Mouse (Mus musculus): ENCODE results near the gene Sema4g. TPM values are rescaled to one million over a fixed set of nuclear protein-coding genes. Genes with fewer than 3 reads are reported as not detected.
"Not testable (repeated sequence)": the region's sequence is repeated elsewhere in the genome, so short reads cannot be mapped to it uniquely, and the experiment has no call there.

The Sema4g gene
- total RNA-seq, 2 experiments from 2014 or later, result 23.2 to 23.5 TPM

DNA sequence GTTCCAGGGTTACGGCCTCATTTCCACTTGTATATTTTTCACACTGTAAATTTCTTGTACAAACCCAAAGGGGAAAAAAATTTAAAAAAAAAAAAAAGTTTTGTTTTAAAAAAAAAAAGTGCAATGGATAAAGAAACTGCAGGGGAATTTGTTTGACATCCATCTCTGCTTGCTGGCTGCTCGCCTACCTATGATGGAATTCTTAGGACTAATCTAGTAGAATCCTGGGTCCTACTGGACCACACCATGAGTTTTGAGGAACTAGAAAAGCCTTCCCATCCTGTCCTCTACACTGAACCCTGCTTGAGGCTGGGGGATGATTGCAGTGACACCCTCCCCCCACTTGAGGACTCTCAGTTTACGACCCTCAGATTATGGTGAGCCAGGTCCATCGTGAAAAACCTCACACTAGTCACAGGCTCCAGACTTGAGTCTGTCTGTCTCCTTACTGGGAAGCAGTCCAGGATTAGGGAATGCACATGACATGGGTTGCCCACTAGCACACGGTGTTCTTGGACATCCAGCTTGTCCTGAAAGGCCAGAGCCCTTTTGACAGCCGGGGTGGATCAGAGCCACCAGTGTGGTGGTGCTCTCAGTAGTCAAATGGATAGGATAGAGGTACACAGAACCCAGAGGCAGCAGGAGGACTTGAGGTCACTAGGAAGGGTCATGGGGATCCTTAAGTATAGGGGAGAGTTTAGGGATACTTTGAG, 38.2 kb downstream of the Sema4g start:
- no peak for DNase-seq

DNA sequence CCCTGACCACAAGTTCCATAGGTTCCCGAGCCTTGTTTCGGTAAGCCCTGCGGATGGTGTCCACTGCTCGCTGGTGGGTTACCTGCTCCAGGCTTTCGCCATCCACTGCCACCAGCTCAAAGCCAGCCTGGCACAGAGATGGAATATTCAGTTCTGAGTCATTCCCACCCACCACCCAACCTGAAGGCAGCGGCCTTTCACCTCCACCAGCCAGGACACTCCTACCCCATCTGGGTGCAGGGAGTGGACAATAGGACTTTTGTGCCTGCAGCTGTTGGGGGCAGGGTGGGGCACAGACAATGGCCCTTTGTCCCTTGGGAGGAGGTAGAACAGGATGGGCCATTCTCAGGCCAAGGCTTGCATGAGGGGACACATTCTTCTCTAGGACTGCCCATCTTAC, 38.9 kb downstream of the Sema4g start:
- no peak for DNase-seq

DNA sequence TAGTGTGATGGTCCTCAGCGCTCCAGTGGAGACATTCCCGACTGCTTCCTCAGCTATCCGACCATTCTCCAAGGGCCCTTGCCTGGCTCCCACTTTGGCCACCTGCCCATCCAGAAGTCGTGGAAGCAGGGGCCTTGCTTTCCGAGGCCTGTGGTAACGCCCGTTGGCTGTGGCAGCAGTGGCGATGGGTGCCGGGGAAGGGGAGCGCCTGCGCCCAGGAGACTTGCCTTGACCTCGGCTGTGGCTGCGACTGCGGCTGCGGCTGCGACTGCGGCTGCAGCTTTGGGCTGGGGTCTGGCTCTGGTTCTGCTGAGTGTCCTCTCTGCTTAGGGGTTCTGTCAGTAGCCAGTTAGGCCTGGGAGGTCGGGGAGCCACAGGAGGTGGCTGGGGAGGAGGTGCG, 39.8 kb downstream of the Sema4g start:
- no peak for DNase-seq

DNA sequence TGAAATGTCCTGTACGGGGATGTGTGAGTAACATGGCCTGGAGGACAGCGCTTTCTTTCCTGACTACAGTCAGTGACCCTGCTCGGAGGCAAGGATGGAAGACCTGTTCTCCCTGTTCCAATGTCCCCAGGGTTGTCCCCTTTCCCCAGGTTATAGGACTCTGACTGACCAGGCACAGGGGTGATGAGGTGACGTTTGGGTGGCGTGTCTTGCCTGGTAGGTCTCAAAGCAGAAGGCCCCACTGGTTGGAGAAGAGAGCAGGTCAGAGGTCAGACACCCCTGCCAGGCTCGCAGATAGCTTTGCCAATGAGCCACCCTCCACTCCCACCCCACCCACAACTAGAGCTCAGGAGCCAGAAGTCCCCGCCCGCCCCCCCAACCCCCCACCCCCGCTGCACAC, 40.7 kb downstream of the Sema4g start:
- DNase-seq, result no peak

DNA sequence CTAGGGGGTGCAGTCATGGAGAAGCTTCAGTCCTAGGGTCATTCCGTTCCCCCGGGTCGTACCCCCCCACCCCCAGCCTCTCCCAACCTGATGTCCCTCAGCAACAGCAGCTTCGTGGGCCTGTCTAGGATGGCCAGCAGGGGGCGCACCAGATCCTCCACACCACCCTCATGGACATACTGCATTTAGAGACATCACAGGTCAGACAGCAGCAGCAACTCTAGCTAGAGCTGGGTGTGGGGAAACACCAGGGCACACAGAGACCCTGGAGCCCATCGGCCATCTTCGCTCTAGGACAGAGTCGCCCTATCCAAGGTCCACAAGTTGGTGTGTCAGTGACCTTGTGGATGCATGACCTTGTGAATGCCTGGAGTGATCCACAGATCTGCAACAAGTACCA, 41.2 kb downstream of the Sema4g start:
- peak in 1 of 2 experiments; percentile 49 for DNase-seq

DNA sequence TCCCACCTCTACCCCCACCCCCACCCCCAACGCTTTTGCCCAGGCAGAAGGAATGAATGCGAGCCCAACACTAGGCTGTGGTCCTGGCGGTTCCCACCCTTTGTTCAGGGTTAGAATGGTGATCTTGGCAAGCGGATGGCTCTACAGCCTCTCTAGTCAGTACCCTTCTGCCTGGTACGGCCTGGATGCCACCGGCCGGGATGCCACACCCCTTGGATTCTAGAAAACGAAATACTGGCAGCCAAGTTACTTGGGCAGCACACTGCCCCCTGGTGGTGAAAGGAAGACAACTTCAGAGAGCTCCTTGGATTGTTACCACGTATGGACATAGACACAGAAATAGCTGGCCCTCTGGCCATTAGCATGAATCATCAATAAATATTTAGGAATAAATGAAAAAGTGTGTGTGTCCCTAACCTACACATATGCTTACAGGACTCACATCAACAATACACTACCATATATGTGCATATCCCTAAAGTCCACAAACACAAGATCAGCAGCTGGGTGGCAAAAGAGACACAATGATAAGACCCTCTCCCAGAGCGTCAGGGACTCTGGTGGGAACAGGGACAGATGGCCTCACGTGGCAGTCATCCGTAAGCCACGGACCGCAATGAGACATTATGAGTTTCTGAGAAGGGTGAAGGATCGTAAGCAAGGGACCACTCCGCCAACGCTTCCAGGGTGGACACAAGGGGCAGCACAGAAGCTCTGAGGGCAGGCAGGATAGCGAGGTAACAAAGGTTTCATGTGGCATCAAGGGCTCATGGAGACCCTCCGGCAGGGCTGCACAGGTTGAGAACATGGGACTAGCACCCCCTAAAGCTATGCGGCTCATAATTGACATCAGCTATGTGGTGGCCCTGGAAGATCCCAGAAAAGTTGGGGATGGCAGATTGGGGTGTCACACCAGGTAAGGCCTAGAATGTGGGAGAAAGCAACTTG, 42.1 kb downstream of the Sema4g start:
- DNase-seq, result peak; percentile 66

DNA sequence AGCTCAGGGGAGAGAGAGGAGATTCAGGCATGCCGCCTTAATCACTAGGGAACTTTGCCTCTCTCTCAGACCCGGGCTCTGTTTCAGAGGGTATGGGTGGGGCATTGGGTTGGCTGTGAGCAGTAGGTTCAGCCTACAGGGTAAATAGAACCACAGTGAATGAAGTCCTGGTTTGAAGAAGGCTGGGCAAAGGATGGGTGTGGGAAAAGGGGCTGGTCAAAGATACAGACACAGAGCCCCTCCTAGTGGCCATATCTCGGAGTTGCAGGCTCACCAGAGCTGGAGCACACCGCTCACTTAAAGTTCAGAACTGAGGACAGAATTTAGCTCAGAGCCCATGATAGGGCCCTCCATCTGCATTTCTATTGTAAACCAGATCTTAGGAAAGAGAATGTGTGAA, 42.9 kb downstream of the Sema4g start:
- peak; percentile 72 to 76 for DNase-seq

DNA sequence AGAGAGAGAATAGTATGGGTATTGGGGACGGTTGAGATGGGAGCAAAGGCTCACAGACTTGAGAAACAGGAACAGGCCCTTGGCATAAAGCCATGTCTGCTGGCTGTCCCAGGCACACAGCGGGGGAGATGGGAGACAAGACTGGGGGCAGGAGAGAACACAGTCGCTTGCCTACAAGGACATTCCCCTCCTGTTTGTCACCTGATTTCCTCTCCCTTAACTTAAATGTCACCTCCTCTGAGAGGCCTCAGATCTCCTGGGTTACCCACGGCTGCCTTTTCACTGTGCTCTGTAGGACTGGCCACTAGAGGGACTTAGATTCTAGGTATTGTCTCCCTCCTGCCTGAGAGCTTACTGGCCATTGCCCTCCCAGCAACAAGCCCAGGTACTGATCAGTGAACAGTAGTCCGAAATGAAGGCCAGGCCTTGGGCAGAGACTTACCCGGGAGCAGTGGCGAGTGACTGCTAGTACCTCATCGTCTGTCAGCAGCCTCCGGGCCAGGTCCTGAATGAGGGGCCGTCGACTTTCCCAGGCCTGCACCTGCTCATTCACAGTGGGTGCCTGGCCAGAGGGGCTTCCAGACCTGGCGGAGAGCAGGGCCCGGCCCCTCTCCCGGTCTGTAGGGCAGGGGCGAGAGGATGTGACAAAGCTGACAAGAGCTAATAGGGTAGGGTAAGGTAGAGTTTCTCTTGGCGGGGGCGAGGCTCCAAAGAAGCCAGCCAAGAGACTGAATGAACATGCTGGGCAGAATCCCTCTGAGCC, 43.9 kb downstream of the Sema4g start:
- DNase-seq, result no peak

DNA sequence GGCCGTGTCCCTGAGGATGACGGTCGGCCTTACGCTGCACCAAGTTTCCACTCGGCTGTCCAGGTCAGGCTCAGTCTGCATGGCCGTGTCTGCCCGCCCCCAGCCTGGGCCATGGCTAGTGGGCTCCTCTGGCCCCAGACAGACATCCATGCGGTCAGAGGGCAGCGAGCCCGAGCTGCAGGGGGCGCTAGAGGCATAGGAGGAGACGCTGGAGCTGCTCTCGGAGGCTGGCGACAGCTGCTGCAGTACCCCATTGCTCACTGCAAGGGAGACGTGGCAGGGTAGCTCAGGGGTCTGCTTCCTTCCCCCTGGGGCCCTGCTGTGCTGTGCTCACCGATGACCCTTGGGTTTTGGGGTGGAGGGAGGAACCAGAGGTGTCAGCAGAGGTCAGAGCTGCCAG, 48.0 kb downstream of the Sema4g start:
- DNase-seq, result no peak

DNA sequence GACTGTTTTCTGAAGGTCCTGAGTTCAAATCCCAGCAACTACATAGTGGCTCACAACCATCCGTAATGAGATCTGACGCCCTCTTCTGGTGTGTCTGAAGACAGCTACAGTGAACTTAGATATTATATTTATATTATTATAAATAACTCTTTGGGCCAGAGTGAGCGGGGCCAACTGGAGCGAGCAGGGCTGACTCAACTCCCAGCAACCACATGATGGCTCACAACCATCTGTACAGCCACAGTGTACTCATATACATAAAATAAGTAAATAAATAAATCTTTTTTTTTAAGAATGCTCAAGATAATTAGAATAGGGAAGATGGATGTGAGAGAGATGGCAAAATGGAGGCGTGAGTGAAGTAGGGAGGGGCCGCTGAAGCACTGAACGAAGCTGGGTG, 49.3 kb downstream of the Sema4g start:
- DNase-seq, result not testable (repeated sequence)

DNA sequence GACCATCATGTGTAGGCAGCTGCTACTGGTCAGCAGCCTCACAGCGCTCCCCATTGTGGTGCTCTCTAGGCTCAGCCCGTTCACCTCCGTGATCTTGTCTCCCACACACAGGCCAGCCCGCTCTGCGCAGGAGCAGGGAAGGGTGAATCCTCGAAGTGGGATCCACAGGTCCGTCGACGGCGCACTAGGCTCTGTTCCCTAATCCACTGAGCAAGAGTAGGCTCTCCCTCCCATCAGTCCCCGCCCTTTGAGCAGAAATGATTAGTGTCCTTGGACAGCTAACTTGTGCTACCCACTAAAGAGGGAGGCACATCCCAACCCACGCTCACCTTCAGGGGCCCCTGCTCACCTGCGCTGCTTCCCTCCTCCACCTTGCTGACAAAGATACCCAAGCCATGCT, 51.3 kb downstream of the Sema4g start:
- DNase-seq, result no peak

DNA sequence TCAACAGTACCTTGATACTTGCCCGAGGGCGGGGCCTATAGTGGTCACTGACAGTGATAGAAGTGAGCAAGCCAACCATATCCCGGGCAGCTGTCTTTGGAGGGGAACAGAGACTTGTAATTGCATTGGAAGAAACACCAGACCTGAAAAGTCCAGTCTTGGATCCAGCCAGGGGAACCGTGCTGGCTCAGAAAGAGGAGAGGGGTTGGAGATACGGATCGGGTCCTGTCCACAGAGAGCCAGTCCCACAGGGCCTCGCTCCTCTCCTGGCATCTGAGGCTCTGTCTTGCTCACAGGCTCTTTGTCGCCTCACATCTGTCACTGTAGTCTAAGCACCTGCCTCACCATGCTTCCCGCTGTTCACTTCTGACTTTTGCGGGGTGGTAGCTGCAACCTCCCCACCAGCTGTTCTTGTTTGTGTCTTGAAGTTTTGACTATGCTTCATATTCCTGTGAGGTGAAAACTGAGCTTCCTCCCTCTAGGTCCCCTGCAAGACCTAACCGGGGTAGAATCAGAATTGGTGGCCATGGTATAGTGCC, 55.6 kb downstream of the Sema4g start:
- no peak for DNase-seq

DNA sequence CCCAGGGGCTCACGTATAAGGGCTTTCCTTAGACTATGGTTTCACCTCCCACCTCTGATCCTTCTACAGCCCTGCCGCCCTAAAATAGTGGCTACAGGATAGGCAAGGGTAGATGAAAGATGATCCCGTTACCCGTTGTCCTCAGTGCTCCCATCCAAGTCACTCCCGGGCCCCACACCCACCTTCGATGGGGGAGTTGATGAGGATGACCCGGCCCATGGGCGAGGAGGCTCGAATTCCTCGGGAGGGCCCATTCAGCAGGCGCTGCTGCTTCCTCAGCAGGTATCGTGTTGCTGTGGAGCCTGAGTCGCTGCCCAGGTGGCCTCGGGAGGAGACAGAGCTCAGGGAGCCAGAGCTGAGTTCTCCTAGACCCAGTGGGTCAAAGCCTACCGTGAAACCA, 56.3 kb downstream of the Sema4g start:
- no peak for DNase-seq

DNA sequence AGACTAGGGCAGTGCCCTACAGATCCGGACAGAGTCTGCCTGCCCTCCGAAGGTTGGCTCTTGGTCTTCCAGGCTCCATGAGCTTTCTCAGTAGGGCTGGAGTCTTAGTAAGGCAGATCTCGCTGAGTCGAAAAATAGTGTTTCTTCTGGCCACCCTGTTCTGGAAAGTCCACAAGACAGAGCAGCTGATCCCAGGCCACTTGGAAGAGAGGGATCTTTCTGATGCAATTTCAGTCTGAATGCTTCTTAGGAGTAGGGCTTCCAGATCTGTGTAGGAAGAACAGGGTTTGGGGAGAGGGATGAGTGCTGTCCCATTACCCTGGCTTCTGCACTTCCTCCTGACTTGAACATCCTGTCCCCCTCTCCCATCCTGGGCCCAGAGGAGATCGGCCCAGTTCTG, 56.8 kb downstream of the Sema4g start, which contains the start of gene Pdzd7:
Gene Pdzd7, minus strand, starts transcription at position 67 of the 400 bp plus-strand sequence.
- no peak for DNase-seq

DNA sequence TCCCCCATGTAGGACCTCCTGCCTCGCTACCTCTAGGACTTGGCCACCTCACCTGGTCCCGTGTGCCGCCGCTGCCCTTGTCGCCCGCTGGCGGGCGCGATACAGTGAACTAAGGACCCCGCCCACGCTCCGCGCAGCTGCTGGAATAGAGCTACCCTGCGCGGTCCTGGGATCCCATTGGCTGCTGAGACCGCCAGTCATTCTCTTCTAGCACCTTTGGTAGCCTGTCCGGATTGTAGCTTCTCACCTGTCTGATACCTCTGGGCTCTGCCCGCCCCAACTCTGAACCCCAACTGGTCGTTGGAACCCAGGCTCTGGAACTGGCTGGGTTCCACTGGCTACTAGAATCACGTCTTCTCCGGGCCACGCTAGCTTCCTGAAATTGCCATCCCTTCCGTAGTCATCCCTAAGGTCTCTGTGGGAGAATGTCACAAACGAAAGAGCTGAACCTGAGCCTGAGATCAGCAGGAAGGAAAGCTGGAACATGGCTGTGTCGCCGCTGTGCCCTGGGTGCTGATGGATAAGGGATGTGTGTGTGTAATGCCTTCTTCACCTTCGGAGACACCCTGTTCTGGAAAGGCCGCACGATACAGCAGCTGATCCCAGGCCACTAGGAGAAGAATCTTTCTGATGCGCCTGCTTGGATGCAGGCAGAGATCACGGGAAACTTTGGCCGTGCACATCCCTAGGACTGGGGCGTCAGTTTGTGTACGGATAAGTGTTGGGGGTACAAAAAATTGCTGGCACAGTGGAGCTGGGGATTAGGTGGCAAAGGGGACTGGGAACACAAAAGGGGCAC, 57.8 kb downstream of the Sema4g start:
- DNase-seq, result peak; percentile 59 to 67

DNA sequence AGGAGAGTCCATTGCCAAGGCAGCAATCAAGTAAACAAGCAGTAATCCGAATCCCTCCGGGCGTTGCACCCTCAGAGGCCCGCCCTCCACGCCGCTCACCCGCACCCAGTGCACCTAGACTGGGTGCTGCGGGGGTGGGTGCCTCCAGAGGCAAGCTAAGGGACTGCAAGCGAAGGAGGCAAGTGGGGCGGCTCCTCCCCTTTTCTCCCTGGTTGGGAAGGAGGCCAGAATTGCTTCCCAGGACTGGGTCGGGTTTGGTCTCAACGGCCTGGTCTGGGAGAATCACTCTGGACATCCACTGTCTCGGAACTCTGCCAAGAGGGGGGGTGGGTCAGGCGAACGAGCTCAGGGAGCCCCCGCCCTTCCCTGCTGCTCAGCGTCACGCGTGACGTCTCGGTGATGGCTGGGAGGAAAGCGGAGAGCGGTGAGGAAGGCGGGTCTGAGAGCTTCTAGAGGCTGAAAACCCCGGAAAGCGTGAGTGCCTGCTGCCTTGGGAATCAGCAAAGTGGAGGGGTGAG, 58.6 kb downstream of the Sema4g start, which contains the start of gene Sfxn3:
Gene Sfxn3, plus strand, starts transcription at position 87 of the 518 bp plus-strand sequence.
- peak; percentile 91 to 92 for DNase-seq

DNA sequence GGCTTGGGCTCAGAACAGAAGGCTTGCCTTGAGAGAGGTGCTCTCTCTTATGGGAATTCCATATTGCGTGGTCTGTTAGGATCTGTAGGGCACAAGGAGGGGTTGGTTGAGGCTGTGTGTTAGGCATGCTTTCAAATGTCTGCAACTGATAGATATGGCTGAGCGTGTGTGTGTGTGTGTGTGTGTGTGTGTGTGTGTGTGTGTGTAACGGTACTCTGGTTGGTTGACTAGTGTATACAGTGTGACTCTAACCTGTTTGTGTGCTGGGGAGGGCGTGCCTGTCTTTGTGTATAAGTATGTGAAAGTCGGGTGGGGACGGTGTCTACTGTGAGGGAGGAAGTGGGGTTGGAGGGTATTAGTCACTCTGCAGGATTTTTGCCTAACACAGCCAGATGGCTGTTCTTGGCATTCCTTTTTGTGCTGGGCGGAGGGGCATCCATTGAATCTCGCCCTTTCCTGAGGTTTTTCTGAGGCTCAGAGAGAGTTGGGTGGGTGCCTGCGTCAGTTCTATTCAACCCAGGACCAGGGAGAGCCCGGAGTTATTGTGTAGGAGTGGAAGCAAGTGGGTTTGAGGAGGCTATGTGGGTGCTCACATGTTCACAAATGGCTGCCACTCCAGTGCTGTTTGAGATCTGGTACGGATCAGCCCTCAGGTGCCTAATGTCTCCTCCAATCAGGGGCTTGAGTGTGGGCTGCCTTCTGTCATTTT, 59.2 kb downstream of the Sema4g start:
- DNase-seq, result peak; percentile 80 to 81

DNA sequence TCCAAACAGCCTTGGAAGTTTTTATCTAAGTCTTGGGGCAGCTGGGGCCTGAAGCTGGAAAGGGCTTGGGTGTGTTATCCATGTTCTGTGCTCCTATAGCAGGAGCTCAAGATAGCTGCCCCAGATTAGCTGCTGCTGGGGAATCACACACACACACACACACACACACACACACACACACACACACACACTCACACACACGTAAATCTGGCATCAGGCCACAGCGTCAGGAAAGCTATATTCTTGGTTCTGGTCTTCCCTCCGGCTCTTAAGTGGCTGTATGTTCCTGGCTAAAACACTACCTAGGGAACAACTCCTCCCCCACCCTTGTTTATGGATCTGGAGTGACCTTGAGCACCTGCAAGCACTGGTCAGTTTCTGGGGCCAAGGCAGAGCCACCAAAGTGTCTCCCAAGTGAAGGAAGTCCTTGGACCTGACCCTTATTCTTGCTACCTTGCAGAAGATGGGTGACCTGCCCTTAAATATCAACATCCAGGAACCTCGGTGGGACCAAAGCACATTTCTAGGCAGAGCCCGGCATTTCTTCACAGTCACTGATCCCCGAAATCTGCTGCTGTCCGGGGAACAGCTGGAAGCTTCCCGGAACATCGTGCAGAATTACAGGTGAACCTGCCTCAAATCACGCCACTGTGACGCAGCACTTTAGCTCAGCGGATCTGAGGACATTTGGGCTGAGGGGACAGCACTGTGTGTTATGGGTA, 59.9 kb downstream of the Sema4g start:
- DNase-seq, result no peak

DNA sequence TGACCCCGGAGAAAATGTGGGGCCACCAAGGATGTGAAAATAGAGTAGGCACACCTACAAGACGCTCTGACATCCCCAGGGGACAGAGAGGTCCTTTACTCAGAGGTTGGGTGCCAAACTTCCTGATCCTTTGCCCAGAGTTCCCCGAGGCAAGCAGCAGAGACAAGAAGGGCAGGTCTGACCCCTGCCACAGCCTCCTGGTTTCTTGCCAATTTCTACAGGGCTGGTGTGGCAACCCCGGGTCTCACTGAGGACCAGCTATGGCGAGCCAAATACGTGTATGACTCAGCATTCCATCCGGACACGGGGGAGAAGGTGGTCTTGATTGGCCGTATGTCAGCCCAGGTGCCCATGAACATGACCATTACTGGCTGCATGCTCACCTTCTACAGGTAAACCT, 60.6 kb downstream of the Sema4g start:
- no peak for DNase-seq
